Mouse (Mus musculus) midbrain, embryonic 12.5 days (tissue): ENCODE measurements around the gene Lingo1. TPM values are rescaled to one million over a fixed set of nuclear protein-coding genes. Genes with fewer than 3 reads are reported as not detected.

Experiments
- ATAC-seq: fragments of 200-750 bp; cut with Nextera tagmentation; 2 replicates; pipeline ENCODE4 v1.8.0; 2017; ENCODE audit warnings: low read depth, moderate TSS enrichment, moderate library complexity; ENCODE audit not compliant: low FRiP score
- H3K27ac ChIP-seq: fragments of 300-500 bp; sonication (generic); replicated peaks from 2 replicates; pipeline ENCODE4 v1.5.1; 2016; ENCODE audit warnings: mild to moderate bottlenecking
- H3K27me3 ChIP-seq: fragments of 300-500 bp; sonication (generic); 2 replicates; pipeline ENCODE4 v1.6.1; 2016; ENCODE audit warnings: mild to moderate bottlenecking
- H3K36me3 ChIP-seq: fragments of 300-500 bp; sonication (generic); 2 replicates; pipeline ENCODE4 v1.6.1; 2016
- H3K4me1 ChIP-seq: fragments of 300-500 bp; sonication (generic); 2 replicates; pipeline ENCODE4 v1.6.1; 2016
- H3K4me2 ChIP-seq: fragments of 300-500 bp; sonication (generic); replicated peaks from 2 replicates; pipeline ENCODE4 v1.6.1; 2016; ENCODE audit warnings: mild to moderate bottlenecking, moderate library complexity
- H3K4me3 ChIP-seq: fragments of 300-500 bp; sonication (generic); 2 replicates; pipeline ENCODE4 v1.5.1; 2016; ENCODE audit warnings: mild to moderate bottlenecking
- H3K9ac ChIP-seq: fragments of 300-500 bp; sonication (generic); replicated peaks from 2 replicates; pipeline ENCODE4 v1.6.1; 2016; ENCODE audit warnings: mild to moderate bottlenecking, moderate library complexity
- H3K9me3 ChIP-seq: fragments of 300-500 bp; sonication (generic); 2 replicates; pipeline ENCODE4 v1.6.1; 2016; ENCODE audit warnings: mild to moderate bottlenecking
- WGBS: fragments of 180-500 bp; shearing (Covaris S2); methylation state at CpG from one replicate; pipeline ENCODE4 v1.1.7; 2016; 5-methylcytosine and 5-hydroxymethylcytosine counted together
- polyA plus RNA-seq: library from polyadenylated mRNA; unstranded; fragments of >200 nt; fragmentation: Nextera tagmentation; extraction: Ambion mirVana; gene quantifications from 2 replicates; pipeline ENCODE4 v1.2.1, GENCODE M21; 2016

Gene Lingo1
- polyA plus RNA-seq, 1 experiment from 2014 or later = 19.6 TPM

DNA sequence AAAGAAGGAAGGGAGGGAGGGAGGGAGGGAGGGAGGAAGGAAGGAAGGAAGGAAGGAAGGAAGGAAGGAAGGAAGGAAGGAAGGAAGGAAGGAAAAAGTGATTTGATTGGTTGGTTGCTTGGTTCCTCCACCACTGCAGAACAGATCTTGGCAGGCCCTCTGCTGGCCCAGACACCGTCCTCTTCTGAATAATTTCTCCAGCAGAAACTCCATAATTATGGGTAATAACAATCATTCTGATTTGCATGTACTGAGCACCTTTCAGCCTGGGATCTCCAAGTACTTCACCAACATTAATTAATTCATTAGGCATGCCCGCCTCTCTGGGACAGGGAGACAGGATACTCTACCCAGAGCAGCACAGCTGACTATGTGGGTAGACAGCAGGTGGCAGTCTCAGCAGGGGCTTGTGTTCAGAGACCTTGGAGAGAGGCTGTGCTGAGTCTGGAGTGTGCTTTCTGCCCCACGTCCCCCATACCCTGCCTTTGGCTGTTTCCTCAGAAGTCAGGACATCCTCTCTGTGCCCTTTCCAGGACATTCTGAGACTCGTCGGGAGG is 57.0 kb downstream of the Lingo1 start:
- Histone ChIP-seq H3K4me1 (0 out of 2 replicates have a peak, but pooled peaks cover 1% of the 10 kb centered on the region), H3K27ac (no peak overlapping the region), H3K4me2 (no peak overlapping the region), H3K4me3 (no peak overlapping the region), H3K9me3 (no peaks in the 10 kb centered on the region), H3K36me3 (no peaks in the 10 kb centered on the region), H3K9ac (no peak overlapping the region), H3K27me3 (peaks cover 18% of the 10 kb centered on the region)
- ATAC-seq = no peak
- 77% methylated on average over 5 of the region's 5 CpGs for WGBS

- H3K27ac ChIP-seq = no peak overlapping the region
- ATAC-seq = no peak
- WGBS = 47% methylated on average over 8 of the region's 9 CpGs
Measured at GRCm38 (mm10) chr9:56738261-56739171, 57.8 kb downstream of the Lingo1 start.

GRCm38 (mm10) chr9:56734398-56734797 is 61.9 kb downstream of the Lingo1 start:
- ATAC-seq = no peak
- Histone ChIP-seq H3K27me3 (peaks cover 20% of the 10 kb centered on the region; the same call in 1 of the 2 replicates), H3K36me3 (no peaks in the 10 kb centered on the region), H3K27ac (no peak overlapping the region), H3K9me3 (no peaks in the 10 kb centered on the region), H3K4me2 (no peak overlapping the region), H3K9ac (no peak overlapping the region), H3K4me3 (no peak overlapping the region), H3K4me1 (no peaks in the 10 kb centered on the region)
- WGBS = 80% methylated on average over 6 of the region's 6 CpGs

More at GRCm38 (mm10) chr9:56738261-56739171, 57.8 kb downstream of the Lingo1 start:
- H3K36me3 ChIP-seq = no peaks in the 10 kb centered on the region
- H3K4me1 ChIP-seq = no peaks in the 10 kb centered on the region
- no peak overlapping the region for H3K4me2 ChIP-seq
- no peak overlapping the region for H3K9ac ChIP-seq
- peaks cover 18% of the 10 kb centered on the region for H3K27me3 ChIP-seq
- no peaks in the 10 kb centered on the region for H3K9me3 ChIP-seq
- H3K4me3 ChIP-seq = no peak overlapping the region

- peaks cover 17% of the 10 kb centered on the region for H3K4me1 ChIP-seq
- H3K27me3 ChIP-seq = 0 out of 2 replicates have a peak, but pooled peaks cover 24% of the 10 kb centered on the region
- H3K36me3 ChIP-seq = no peaks in the 10 kb centered on the region
- H3K9me3 ChIP-seq = no peaks in the 10 kb centered on the region
- no peak overlapping the region for H3K4me2 ChIP-seq
- ATAC-seq = no peak
- 62% methylated on average over 2 of the region's 2 CpGs for WGBS
- H3K4me3 ChIP-seq = no peak overlapping the region
- no peak overlapping the region for H3K9ac ChIP-seq
- no peak overlapping the region for H3K27ac ChIP-seq
Measured at GRCm38 (mm10) chr9:56730997-56731396, 65.3 kb downstream of the Lingo1 start.

GRCm38 (mm10) chr9:56729145-56729544 is 67.1 kb downstream of the Lingo1 start:
- Histone ChIP-seq H3K9ac (no peak overlapping the region), H3K27me3 (0 out of 2 replicates have a peak, but pooled peaks cover 19% of the 10 kb centered on the region), H3K9me3 (no peaks in the 10 kb centered on the region), H3K4me2 (no peak overlapping the region), H3K27ac (no peak overlapping the region), H3K36me3 (no peaks in the 10 kb centered on the region), H3K4me3 (no peak overlapping the region), H3K4me1 (peaks cover 17% of the 10 kb centered on the region)
- WGBS = 44% methylated on average over 2 of the region's 2 CpGs
- no peak for ATAC-seq

- Histone ChIP-seq H3K4me1 (peaks cover 17% of the 10 kb centered on the region), H3K36me3 (no peaks in the 10 kb centered on the region), H3K9me3 (no peaks in the 10 kb centered on the region), H3K9ac (no peak overlapping the region), H3K27me3 (0 out of 2 replicates have a peak, but pooled peaks cover 19% of the 10 kb centered on the region), H3K27ac (no peak overlapping the region), H3K4me2 (no peak overlapping the region), H3K4me3 (no peak overlapping the region)
- WGBS = 49% methylated on average over 15 of the region's 15 CpGs
- ATAC-seq = no peak
Measured at GRCm38 (mm10) chr9:56727703-56728684, 68.3 kb downstream of the Lingo1 start.

GRCm38 (mm10) chr9:56725814-56726213 is 70.5 kb downstream of the Lingo1 start:
- Histone ChIP-seq H3K27ac (no peak overlapping the region), H3K4me3 (no peak overlapping the region), H3K27me3 (0 out of 2 replicates have a peak, but pooled peaks cover 10% of the 10 kb centered on the region), H3K36me3 (no peaks in the 10 kb centered on the region), H3K4me1 (peaks cover 17% of the 10 kb centered on the region), H3K4me2 (no peak overlapping the region), H3K9ac (no peak overlapping the region), H3K9me3 (no peaks in the 10 kb centered on the region)
- no peak for ATAC-seq
- WGBS = 30% methylated on average over 2 of the region's 2 CpGs

- Histone ChIP-seq H3K27me3 (0 out of 2 replicates have a peak, but pooled peaks cover 8% of the 10 kb centered on the region), H3K4me3 (no peak overlapping the region), H3K27ac (no peak overlapping the region), H3K36me3 (no peaks in the 10 kb centered on the region), H3K9ac (no peak overlapping the region), H3K9me3 (no peaks in the 10 kb centered on the region), H3K4me1 (0 out of 2 replicates have a peak, but pooled peaks cover 3% of the 10 kb centered on the region), H3K4me2 (no peak overlapping the region)
- WGBS = 75% methylated on average over 11 of the region's 11 CpGs
- no peak for ATAC-seq
Measured at GRCm38 (mm10) chr9:56722089-56722825, 74.0 kb downstream of the Lingo1 start.

DNA sequence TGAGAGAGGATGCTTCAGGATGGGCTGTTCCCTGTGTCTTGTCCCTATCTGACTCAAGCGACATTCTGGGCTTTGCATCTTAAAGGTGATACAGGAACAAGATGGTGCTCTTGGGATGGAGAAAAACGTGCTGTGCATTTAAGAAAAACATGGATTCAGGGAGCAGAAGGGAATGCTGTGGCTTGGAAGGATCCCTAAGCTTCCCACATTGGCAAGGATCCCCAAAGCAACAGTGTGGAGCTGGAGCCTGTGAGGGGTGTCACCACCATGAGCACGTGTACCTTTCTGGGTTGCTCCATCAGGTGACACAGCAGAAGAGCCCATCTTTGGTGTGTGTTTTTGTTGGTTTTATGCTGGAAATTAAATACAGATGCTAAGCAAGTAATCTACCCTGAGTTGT is 77.3 kb downstream of the Lingo1 start:
- WGBS = 80% methylated on average over 3 of the region's 3 CpGs
- no peaks in the 10 kb centered on the region for H3K27me3 ChIP-seq
- H3K9ac ChIP-seq = no peak overlapping the region
- H3K9me3 ChIP-seq = no peaks in the 10 kb centered on the region
- ATAC-seq = no peak
- no peaks in the 10 kb centered on the region for H3K4me1 ChIP-seq
- no peaks in the 10 kb centered on the region for H3K36me3 ChIP-seq
- H3K4me2 ChIP-seq = no peak overlapping the region
- H3K27ac ChIP-seq = no peak overlapping the region
- no peak overlapping the region for H3K4me3 ChIP-seq

DNA sequence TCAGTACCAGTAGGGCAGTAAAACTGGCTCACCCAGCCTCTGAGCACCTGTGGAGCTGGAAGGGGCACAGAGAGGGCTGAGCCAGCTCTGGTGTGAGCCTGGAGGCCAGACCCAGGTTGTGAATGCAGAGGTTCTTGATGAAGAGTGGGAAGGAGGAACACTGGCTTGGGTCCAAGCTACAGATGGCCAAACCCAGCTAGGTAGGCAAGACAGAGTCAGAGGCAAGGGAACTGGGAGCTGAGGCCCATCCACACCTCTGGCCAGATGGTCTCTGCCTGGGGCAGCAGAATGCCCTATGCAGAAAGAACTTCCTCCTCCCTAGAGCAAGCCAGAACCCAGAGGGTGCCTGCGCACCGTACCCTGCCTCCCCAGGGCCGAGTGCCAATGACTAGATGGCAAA is 79.7 kb downstream of the Lingo1 start:
- 95% methylated on average over 3 of the region's 3 CpGs for WGBS
- Histone ChIP-seq H3K4me1 (no peaks in the 10 kb centered on the region), H3K4me3 (no peak overlapping the region), H3K36me3 (no peaks in the 10 kb centered on the region), H3K27me3 (no peaks in the 10 kb centered on the region), H3K9ac (no peak overlapping the region), H3K4me2 (no peak overlapping the region), H3K9me3 (no peaks in the 10 kb centered on the region), H3K27ac (no peak overlapping the region)
- ATAC-seq = no peak

- 80% methylated on average over 3 of the region's 3 CpGs for WGBS
- ATAC-seq = no peak
Measured at GRCm38 (mm10) chr9:56716066-56716465, 80.2 kb downstream of the Lingo1 start.

More at GRCm38 (mm10) chr9:56716066-56716465, 80.2 kb downstream of the Lingo1 start:
- Histone ChIP-seq H3K9me3 (no peaks in the 10 kb centered on the region), H3K9ac (no peak overlapping the region), H3K4me1 (no peaks in the 10 kb centered on the region), H3K27me3 (no peaks in the 10 kb centered on the region), H3K27ac (no peak overlapping the region), H3K4me2 (no peak overlapping the region), H3K4me3 (no peak overlapping the region), H3K36me3 (no peaks in the 10 kb centered on the region)
